Mouse (Mus musculus) testis, postnatal 14 days (tissue): ENCODE data around the gene Xrra1.
"Not testable (repeated sequence)": the region's sequence is repeated elsewhere in the genome, so short reads cannot be mapped to it uniquely, and the experiment has no call there.

Experiments
- DNase-seq: peaks from one replicate; pipeline ENCODE4 v3.0.0; 2021; ENCODE audit warnings: low spot score

Gene Xrra1

DNA sequence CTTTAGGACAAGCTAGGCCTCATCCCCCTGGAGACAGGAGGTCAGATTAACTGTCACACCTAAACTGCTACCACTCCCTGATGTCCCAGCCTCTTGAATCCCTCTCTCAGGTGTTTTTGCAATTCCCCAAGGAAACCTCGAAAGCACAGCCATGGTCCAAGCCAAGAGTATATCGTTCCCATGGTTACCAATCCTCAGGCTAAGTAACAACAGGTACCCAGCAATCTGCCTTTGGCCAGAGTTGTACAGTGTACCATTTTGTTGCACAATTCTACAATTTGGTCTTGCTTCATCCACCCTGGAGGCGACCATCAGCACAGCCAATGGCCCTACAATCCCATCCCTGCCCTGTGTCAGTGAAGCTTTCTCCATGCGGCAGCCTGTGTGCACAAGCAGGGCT lies 38.0 kb downstream of the Xrra1 start:
- no peak for DNase-seq

DNA sequence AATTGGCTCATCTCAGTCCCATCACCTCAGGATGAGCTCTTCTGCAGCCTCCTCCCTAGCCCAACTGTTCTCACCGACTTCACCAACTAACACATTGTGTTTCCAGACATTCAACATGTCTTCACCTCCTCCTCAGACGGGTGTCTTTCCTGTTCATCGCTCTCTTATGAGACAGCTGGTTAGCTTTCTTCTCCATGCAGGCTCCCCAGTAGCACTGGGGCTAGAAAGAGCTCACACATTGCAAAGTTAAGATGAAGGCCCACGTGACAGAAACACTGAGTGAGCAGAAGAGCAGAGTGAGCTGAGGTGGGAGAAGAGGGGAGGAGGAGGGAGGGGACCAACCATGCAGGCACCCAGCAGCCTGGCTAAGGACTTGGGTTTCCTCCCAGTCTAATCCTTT lies 43.3 kb downstream of the Xrra1 start:
- no peak for DNase-seq

DNA sequence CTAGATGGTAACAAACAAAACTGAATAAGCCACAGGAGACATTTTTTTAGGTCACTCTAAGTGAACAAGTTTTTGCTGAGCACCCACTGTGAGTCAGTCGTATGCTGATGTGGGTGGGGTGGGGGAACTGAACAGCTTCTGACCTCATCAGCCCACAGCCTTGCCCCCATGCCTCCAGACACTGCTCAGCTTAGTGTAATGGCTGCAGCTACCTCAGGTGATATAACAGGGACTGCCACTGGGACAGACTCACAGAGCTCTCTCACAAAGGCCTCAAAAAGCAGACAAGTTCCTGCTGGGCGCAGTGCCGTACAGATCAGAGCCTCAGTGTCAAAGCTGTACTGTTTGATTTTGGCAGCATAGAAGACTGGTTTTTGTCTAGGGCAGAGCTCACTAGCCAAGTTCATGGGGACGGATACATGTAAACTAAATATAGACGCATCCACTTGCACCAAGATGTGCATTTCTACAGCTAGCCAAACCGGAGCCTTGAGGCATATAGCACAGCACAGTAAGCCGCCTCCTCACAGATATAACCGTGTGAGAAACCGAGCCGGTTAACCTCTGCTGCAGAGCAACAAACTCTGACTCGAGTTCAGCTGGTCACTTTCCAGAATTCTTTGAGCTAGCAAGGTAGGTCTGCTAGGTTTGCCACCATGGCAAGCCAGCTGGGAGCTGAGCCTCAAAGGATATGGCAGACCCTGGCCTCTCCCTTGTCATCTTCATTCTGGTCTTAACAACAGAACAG lies 44.2 kb downstream of the Xrra1 start:
- DNase-seq, result no peak

DNA sequence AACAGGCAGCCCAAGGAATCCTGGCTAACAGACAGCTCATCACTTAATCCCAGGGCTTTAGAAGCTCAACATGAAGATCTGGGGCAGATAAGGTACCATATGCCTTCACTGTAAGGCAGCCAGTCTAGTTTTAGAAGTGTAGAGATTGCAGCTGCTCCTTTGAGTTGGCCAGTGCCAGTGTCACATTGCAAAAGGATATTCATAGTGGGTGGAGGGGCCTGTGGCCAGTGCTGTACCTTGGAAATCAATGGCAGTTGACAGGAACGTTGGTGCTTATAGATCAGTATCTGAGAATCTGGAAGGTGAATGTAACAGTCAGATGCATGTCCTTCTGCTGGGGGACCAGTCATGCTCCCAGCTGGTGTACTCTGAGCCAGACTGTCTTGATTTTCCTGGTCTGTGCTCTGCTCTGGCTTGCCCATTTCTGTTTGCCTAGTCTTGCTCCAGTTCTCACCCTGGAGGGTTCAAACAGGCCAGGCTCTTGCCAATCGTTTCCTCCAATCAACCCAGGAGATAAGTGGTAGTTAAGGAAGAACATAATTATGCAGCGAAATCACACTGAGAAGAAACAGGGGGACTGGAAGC lies 45.6 kb downstream of the Xrra1 start:
- DNase-seq, result no peak

DNA sequence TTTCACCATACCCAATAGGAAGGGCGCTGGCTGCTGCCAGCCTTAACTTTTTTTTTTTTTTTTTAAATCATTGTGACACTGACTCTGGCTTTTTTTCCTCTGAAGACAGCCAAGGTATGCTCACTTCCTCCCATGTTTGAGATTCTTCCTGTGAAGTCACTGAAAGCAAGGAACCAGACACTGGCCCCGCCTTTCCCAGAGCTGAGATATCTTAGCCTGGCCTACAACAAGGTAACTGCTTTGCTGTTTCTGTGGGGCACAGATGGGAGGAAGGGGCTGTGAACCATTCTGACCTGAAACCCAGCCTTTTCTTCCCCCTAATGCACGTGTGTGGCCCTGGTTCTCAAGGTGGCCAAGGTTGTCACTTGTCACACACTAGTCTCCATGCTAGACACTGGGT lies 47.4 kb downstream of the Xrra1 start:
- DNase-seq, result no peak

DNA sequence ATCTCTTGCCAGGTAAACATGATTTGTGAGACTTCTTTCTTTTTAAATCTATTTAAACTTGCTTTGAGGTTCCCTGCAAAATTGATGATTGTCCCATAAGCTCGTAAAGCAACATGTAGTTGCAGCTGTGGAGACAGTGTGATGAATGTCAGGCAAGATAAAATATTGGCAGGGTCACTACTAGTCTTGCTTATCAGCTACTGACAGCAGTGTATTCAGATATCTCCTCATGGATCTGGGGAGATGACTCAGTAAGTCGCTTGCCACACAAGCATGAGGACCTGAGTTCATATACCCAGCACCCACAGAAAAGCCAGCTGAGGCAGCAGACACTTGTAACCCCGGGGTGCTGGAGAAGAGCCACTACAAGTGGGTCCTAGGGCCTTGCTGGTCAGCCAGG lies 48.5 kb downstream of the Xrra1 start:
- no peak for DNase-seq

DNA sequence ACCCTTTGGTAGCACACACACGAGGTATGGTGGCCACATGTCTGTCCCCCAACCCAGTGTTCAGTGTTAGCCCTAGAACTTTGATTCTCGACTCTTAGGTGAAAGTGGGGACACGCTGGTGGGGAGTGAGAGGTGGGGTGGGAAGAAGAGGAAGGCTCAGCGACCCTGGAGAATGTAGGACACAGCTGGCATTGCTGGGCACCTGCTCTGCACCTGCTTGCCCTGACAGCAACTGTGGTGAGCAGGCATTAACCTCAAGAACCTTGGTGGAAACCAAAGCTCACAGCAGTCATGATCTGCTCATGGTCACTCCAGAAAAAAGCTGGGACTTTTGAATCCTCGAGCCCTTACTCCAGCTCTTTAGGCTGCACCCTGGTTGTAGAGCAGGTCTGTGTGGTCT lies 52.1 kb downstream of the Xrra1 start:
- no peak for DNase-seq

DNA sequence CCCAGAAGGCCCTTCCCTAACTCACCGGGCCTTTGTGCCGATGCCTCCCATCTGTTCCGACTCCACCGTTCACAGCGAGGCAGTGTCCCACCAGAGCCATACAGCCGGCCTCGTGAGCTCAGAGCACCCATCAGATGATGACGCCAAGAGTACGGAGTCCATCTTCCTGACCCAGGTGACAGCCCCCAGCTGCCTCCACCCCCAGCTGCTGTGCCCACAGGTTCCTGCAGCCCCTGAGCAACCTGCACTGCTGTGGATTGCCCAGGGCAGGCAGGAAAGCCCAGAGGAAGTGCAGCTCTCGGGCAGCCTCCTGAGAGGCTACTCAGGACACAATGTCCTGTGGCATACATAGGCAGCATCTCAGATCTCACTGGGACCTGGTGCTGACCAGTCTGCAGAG lies 55.4 kb downstream of the Xrra1 start:
- no peak for DNase-seq

DNA sequence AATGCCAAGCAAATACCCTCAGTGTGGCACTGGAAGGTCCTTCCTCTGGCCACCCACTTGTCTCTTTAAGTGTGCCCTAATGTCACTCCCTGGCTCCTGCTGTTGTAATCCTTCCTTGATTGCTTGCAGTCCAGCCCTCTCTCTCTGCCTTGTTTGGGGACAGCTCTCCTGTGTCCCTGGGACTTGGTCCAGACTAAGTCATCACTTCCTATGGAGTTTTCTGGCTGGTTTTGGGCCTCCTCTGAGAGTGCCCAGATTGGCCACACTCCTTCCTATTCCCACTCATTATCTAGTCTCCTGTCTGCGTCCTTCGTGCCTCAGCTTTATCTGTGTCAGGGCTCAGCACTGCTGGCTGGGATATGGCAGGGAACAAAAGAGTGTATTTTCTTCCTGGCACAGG lies 56.6 kb downstream of the Xrra1 start:
- no peak for DNase-seq

DNA sequence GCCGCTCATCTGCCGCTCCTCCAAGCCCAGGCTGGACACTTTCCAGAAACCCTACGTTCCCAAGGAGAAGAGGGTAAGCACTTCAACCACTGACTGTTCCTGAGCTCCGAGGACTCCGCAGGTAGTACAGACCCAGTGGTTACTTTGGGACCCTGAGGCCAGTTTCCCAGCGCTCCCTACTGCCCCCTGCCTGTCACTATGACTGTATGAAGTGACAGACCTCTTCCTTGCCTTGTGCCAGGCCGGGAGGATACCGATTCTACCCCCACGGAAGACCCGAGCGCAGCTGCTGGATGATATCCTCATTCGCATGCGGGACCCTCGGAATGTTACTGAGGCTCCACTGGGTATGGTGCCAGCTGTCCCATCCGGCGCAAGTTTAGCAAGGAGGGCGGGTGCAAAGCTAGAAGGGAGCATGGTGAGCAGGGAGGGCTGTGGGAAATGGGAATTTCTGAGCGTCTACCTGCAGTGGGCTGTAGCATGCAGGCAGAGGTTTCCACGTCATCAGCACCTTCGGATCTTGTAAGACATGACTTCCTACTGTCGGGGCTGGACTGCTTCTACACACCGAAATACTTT lies 57.9 kb downstream of the Xrra1 start:
- no peak for DNase-seq

DNA sequence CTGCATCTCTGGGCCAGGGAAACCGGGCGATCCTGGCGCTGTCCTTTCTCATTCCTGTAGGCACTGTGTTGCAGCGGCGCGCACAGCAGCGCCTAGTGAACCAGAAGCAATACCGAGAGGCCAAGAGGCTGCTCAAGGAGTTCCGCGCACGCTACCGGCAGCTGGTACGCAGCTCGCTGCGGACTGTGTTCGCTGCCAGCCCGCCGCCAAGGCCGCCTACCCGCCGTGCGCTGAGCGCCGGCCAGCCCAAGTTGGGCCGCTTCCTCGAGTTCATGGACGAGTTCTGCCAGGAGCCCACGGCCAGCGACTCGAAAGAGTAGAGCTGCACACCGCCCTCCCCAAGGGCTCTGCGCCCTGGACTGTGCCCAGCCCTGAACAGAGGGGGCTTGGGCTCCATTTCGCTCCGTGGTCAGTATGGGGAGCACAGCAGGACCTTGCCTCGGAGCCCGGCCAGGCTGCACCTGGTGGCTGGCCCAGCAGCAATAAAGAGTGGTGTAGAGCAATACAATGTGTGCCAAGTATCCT lies 58.5 kb downstream of the Xrra1 start:
- peak; percentile 28 for DNase-seq

DNA sequence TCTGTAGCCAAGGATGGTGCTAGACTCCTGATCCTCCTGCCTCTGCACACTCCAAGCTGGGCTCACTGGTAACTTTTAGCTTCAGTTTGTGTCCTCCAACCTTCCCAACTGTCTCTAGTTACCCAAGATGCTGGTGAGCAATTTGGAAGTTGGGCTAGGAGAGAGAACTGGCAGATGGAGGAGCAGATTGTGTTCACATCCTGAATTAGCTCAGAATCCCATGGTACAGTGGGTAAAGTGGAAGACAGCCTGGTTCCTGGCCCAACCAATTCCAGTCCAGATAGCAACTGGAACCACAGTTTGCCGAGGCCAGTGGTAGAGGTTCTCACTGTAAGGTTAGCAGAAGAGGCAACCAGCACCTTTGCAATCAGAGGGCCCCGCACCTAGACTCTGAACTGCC lies 60.2 kb downstream of the Xrra1 start:
- no peak for DNase-seq

DNA sequence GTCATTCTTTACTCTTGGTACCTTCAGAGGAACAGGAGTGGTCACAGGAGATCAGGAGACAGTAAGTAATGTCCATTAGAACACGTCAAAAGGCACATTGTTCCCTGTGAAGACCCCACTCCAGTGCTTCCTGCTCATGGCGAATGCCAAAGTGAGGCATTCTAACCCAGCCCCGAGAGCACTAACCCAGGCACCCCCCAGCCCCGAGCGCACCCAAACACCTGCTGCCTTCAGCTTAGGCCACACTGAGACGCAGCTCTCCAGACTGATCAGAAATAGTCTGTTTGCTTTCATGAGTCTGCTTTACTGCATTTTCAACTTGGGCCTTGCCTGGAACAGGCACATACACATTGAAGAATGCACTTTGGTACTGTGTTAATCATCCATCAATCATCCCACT lies 61.1 kb downstream of the Xrra1 start:
- DNase-seq, result no peak

DNA sequence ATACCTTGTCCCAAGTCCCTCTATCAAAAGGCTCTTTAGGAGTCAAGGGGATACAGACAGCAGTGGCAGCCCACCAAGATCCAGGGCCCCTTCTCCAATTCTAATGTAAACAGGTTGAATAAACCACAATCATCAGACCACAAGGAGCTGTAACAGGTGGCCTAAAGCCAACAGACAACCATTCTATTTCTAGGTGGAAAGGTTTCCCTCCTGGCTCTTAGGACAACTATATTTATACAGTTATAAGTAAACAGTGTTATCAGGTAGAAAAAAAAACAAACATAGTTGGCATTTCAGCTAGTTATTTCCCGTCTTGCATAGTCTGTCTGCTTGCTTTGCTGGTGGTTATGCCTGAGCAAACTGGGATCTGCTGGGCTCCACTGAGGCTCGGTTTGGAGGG lies 61.5 kb downstream of the Xrra1 start:
- no peak for DNase-seq

DNA sequence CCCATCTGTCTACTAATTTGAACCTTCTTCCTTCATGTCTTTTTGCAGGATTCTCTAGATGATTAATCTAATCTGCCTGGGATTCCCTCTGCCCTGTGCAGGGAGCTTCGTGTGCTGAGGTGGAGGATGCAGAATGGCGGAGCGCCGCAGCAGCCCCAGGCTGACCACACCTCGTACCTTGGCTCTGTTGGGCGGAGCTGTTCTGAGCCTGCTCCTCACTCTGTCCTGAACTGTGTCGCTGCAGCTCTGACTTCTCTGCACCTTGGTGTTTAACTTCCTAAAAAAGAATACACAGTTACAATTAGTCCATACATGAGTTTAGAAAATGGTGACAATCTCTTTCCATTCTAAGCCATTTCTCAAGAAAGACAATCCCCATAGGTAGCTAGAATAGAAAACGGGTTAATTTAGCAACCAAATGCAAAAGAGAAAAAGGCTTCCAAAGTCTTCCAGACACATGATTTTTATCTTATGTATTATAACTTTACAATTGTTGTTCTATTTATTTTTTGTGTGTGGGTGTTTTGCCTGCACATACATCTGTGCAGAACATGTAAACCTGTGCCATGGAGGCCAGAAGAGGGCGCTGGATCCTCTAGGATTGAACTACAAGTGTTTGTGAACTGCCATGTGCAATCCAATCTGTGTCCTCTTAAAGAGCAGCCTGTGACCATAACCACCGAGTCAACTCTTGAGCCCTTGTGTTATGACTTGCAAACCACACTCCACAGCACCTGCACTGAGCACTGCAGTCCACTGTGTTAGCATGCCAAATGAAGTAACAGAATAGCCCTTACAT lies 68.2 kb downstream of the Xrra1 start:
- no peak for DNase-seq

DNA sequence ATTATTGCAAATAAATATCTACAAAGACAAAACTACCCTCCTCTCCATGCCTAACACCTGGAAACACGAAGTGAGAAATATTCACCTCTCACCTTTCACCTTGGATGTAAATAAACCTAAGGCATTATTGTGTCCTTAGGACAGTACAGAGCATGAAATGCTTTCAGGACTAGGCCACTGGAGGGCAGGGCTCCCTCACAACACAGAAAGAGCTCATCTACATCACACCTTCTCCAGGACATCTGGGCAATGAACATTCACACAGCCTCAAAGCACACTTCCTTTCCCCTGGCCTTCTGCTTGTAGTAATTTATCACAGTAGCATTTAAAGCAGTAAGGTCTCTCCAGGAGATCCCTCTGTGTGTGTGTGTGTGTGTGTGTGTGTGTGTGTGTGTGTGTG lies 76.8 kb downstream of the Xrra1 start:
- DNase-seq, result no peak

DNA sequence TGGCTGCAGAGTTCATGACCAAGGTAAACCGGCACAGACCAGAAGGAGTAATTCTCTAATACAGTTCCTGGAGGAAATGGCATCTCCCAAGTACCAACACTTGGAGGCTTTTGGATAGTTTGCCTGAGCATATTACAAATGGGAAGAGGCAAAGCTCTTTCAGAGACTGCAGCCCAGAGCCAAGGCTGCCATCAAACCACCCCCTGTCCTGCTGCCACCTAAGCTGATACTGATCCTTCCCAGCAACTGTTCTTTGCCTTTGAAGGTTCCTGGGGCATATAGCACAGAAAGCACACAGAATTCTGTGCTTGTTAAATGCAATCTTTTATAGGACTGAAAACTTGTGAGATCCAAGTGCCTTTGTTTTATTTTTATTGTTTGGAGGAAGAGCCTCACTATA lies 81.8 kb downstream of the Xrra1 start:
- DNase-seq, result no peak

DNA sequence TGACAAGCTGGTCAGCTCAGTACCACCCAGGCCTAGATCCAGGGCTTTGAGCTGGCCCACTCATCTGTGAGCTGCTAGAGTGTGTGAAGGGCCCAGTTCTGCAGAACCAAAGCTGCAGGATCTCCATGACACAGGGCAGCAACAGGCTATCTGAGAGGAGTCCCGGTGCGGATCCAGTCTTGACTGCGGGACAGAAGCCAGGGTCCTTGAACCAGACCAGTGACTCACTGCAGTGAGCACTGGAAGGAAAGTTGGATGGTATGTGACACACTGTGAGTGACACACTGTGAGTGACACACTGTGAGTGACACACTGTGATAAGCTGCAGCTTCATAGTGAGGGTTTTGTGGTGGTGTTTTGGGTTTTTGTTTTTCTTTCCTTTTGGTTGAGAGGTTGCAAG lies 85.6 kb downstream of the Xrra1 start:
- DNase-seq, result no peak

DNA sequence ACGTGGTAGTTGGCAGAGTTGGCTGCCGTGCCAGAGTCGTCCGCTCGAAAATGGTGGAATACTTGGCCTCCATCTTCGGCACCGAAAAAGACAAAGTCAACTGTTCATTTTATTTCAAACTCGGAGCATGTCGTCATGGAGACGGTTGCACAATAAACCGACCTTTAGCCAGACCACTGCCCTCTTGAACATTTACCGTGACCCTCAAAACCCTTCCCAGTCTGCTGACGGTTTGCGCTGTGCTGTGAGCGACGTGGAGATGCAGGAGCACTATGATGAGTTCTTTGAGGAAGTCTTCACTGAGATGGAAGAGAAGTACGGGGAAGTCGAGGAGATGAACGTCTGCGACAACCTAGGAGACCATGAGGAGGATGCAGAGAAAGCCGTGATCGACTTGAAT lies 86.1 kb downstream of the Xrra1 start:
- DNase-seq, result not testable (repeated sequence)

DNA sequence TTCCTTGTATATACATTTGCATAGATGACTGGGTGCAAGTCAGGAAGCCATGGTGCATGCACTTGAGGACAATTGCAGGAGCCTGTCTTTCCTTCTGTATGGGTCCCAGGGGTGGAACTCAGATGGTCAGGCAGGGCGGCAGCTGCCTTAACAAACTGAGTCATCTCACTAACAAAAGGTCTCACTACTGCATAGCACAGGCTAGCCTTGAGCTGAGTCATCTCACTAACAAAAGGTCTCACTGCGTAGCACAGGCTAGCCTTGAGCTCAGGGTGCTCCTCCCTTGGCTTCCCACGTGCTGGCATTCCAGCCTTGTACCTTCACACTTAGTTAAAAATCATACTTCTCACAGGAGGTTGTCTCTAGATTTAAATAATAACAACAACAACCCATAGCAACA lies 87.0 kb downstream of the Xrra1 start:
- no peak for DNase-seq

DNA sequence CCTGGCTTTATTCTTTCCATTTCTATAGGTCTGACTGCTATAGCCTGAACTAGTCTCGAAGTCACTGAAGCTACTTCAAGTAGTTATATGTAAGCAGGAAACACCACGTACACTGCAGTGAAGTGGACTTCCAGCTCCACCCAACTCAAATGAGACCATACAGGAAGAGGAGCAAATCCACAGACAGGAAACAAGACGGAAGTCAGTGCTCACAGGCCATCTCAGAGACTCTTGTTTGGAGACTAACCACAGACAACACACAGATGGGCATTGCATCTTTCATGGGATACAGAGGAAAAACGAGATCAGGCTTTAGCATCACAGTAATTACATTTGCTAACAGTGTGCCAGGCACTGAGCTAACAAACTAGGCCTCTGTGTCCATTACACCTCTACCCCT lies 87.4 kb downstream of the Xrra1 start:
- no peak for DNase-seq

DNA sequence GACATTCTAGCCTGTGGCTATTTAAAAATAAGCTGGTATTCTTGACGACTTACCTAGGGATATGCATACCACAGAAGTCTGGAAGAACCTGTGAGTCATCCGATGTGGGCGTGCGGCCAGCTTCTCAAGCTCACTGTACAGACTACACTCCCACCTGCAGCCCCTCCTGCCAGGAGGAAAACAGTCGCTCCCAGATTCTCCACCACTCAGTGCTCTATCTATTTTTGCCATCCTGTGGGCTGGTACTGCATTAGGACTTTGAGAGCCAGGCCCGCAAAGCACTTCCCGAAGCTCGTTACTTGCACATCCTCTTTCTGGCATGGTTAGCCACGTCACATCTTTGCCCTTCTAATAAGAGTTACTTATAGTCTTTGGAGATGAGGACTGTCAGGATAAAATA lies 88.4 kb downstream of the Xrra1 start:
- no peak for DNase-seq
